Mouse (Mus musculus) cerebellum, postnatal 10 days (tissue): ENCODE measurements around the gene Trip6.

Experiments used
- DNase-seq, 2 experiments: peaks; one replicate each; pipeline ENCODE4 v3.0.0; 2021; ENCODE audit warnings: mixed read lengths in 2 of 2

The Trip6 gene

GRCm38 (mm10) chr5:137314193-137315083 lies at the start of gene Trip6:
Trip6 (minus strand) TSS chr5:137314404.
- DNase-seq = peak; percentile 70 to 76

GRCm38 (mm10) chr5:137358382-137358781 lies 44.2 kb upstream of the Trip6 start:
- DNase-seq = no peak

- DNase-seq = no peak
Observed at GRCm38 (mm10) chr5:137354091-137354490, 39.9 kb upstream of the Trip6 start.

- DNase-seq = peak; percentile 23 to 43
Observed at GRCm38 (mm10) chr5:137352011-137352975, 38.1 kb upstream of the Trip6 start.

GRCm38 (mm10) chr5:137351394-137351793 lies 37.2 kb upstream of the Trip6 start:
- DNase-seq = no peak

- DNase-seq = peak in 1 of 2 experiments; percentile 12
Observed at GRCm38 (mm10) chr5:137351058-137351380, 36.8 kb upstream of the Trip6 start.

- no peak for DNase-seq
Observed at GRCm38 (mm10) chr5:137350205-137351057, 36.2 kb upstream of the Trip6 start.

- DNase-seq = peak; percentile 70 to 78
Observed at GRCm38 (mm10) chr5:137349384-137350204, 35.4 kb upstream of the Trip6 start, which contains the start of gene Ephb4. Ephb4 (plus strand) TSS chr5:137350109.

GRCm38 (mm10) chr5:137348482-137349383 lies 34.5 kb upstream of the Trip6 start:
- peak in 1 of 2 experiments; percentile 26 for DNase-seq

GRCm38 (mm10) chr5:137347856-137348255 lies 33.7 kb upstream of the Trip6 start:
- DNase-seq = no peak

GRCm38 (mm10) chr5:137346983-137347382 lies 32.8 kb upstream of the Trip6 start:
- no peak for DNase-seq

- no peak for DNase-seq
Observed at GRCm38 (mm10) chr5:137346388-137346787, 32.2 kb upstream of the Trip6 start.

GRCm38 (mm10) chr5:137345821-137346220 lies 31.6 kb upstream of the Trip6 start:
- DNase-seq = no peak

- no peak for DNase-seq
Observed at GRCm38 (mm10) chr5:137343869-137344268, 29.7 kb upstream of the Trip6 start.

GRCm38 (mm10) chr5:137343412-137343811 lies 29.2 kb upstream of the Trip6 start:
- no peak for DNase-seq

GRCm38 (mm10) chr5:137342407-137343012 lies 28.3 kb upstream of the Trip6 start:
- DNase-seq = no peak

- no peak for DNase-seq
Observed at GRCm38 (mm10) chr5:137340222-137340621, 26.0 kb upstream of the Trip6 start.

- peak; percentile 67 to 68 for DNase-seq
Observed at GRCm38 (mm10) chr5:137339290-137339979, 25.2 kb upstream of the Trip6 start.

- DNase-seq = peak; percentile 72 to 79
Observed at GRCm38 (mm10) chr5:137338663-137339289, 24.6 kb upstream of the Trip6 start.
